Mouse (Mus musculus) cortical plate, adult 2 months (tissue): ENCODE measurements around the gene Emid1.

Source experiments
- CTCF ChIP-seq: fragments of 200-500 bp; IDR thresholded peaks from 2 replicates; pipeline ENCODE4 v1.5.1; 2011; ENCODE audit warnings: mild to moderate bottlenecking, control low read depth, low read length; ENCODE audit not compliant: insufficient read depth; ENCODE audit errors: extremely low read depth
- POLR2A ChIP-seq: fragments of 200-500 bp; IDR thresholded peaks from 2 replicates; pipeline ENCODE4 v1.6.1; 2011; ENCODE audit warnings: mild to moderate bottlenecking, low read length, control low read depth; ENCODE audit not compliant: insufficient read depth; ENCODE audit errors: extremely low read depth

DNA sequence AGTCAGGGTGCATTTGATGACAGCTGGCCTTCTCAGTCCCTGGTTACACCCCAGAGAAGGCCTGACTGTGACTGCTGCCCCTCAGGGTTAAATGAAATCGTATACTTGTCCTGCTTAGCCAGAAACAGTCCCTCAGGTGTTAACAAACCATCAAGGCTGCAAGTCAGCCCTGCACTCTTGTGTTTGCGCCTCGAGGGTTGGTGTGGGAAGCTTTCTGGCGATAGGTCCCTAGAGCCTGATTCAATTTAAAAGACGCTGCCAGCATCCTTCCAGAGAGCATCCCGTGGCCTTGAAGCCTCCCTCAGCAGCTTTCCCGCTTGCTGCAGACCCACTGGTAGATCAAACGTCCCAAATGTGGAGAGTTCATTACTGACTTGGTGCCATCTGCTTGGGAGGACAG, 27.3 kb upstream of the Emid1 start:
- TF ChIP-seq CTCF (no peak), POLR2A (no peak)
